Mouse (Mus musculus): ENCODE data around the gene Gm5862. TPM values are rescaled to one million over a fixed set of nuclear protein-coding genes. Genes with fewer than 3 reads are reported as not detected.
A peak's percentile ranks its signal among the peaks of the same experiment; 100 is the strongest.
"Not testable (repeated sequence)": the region's sequence is repeated elsewhere in the genome, so short reads cannot be mapped to it uniquely, and the experiment has no call there.

Gene Gm5862
- not detected in 2 replicates for polyA plus RNA-seq (2015; fragmentation: Nextera tagmentation; extraction: Ambion mirVana)

- H3K4me1 ChIP-seq (replicated peaks); H3K4me2 ChIP-seq; H3K27ac ChIP-seq (replicated peaks); H3K27me3 ChIP-seq; H3K36me3 ChIP-seq (replicated peaks); H3K9ac ChIP-seq; H3K4me3 ChIP-seq (replicated peaks); H3K9me3 ChIP-seq (replicated peaks); ATAC-seq (ENCODE audit: insufficient read depth): not testable (repeated sequence)
- no CpG with 5 or more reads among the region's 3 CpGs for WGBS (ENCODE audit: insufficient replicate concordance)
Measured at GRCm38 (mm10) chr5:26022816-26023215, at the start of gene Gm5862. Gene Gm5862 (minus strand): TSS chr5:26022916.

DNA sequence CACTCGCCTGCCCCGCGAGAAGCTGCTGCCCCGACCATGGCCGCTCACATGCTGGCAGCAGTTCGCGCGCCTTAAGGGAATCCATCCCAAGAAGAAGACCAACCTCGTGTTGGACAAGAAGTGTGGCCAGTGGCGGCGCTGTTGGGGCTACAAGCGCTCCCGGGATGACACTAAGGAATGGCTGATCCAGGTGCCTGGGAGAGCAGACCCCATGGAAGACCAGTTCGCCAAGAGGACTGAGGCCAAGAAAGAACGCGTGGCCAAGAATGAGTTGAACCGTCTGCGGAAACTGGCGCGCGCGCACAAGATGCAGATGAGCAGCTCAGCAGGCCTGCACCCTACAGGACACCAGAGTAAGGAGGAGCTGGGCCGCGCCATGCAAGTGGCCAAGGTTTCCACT is 48.0 kb upstream of the Gm5862 start:
- 75% methylated on average over 24 of the region's 24 CpGs for WGBS (ENCODE audit: insufficient replicate concordance)

GRCm38 (mm10) chr5:26058481-26058880 is 35.8 kb upstream of the Gm5862 start, which contains the start of gene Gm7347:
Gene Gm7347 (minus strand): TSS chr5:26058581.
- not testable (repeated sequence) for H3K27me3 ChIP-seq; H3K9ac ChIP-seq; H3K4me2 ChIP-seq; H3K9me3 ChIP-seq (replicated peaks); H3K4me3 ChIP-seq (replicated peaks); H3K27ac ChIP-seq (replicated peaks); H3K4me1 ChIP-seq (replicated peaks); ATAC-seq (ENCODE audit: insufficient read depth); H3K36me3 ChIP-seq (replicated peaks)
- WGBS (ENCODE audit: insufficient replicate concordance), result no CpG with 5 or more reads among the region's 2 CpGs

More for the DNA sequence above, 48.0 kb upstream of the Gm5862 start:
- Histone ChIP-seq H3K27me3 (no peaks in the 10 kb centered on the region), H3K9me3 (replicated peaks) (0 out of 2 replicates have a peak, but pooled peaks cover 4% of the 10 kb centered on the region), H3K9ac (no peak overlapping the region), H3K36me3 (replicated peaks) (no peaks in the 10 kb centered on the region), H3K4me1 (replicated peaks) (no peaks in the 10 kb centered on the region), H3K4me3 (replicated peaks) (no peak overlapping the region), H3K4me2 (no peak overlapping the region), H3K27ac (replicated peaks) (no peak overlapping the region)
- ATAC-seq (ENCODE audit: insufficient read depth), result no peak

DNA sequence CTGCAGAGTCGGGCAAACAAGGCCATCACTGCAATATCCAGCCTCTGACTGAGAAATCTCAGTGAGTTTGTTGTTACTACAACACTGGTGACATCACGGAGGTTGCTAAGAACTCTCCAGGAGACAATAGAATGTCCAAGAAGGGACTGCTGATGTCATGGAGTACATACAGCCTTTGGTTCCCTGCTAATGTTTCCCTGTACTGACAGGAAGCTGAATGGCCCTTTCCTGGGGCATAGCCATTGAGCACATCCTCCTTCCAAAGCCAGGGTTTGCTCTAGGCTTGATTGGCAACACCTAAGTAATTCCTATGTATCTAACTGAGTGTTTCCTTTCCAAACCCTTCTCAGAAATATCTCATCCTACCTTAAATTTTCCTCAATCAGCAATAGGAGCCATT is 16.7 kb upstream of the Gm5862 start, which contains the start of gene Speer4a:
Gene Speer4a (minus strand): TSS at position 101 of the 400 bp plus-strand sequence.
- not testable (repeated sequence) for H3K4me3 ChIP-seq (replicated peaks); H3K9me3 ChIP-seq (replicated peaks); H3K4me1 ChIP-seq (replicated peaks); H3K36me3 ChIP-seq (replicated peaks); ATAC-seq (ENCODE audit: insufficient read depth); H3K9ac ChIP-seq; H3K27ac ChIP-seq (replicated peaks); H3K27me3 ChIP-seq; H3K4me2 ChIP-seq
- WGBS (ENCODE audit: insufficient replicate concordance), result 56% methylated on average over 2 of the region's 2 CpGs

GRCm38 (mm10) chr5:26007697-26008096 is 15.0 kb downstream of the Gm5862 start:
- H3K4me2 ChIP-seq; ATAC-seq (ENCODE audit: insufficient read depth): not testable (repeated sequence)

GRCm38 (mm10) chr5:26006937-26007695 is 15.6 kb downstream of the Gm5862 start:
- H3K9me3 ChIP-seq (replicated peaks); ATAC-seq (ENCODE audit: insufficient read depth); H3K9ac ChIP-seq; H3K27me3 ChIP-seq; H3K36me3 ChIP-seq (replicated peaks); H3K4me1 ChIP-seq (replicated peaks); H3K4me3 ChIP-seq (replicated peaks); H3K27ac ChIP-seq (replicated peaks): not testable (repeated sequence)
- H3K4me2 ChIP-seq, result 0 out of 2 replicates have a peak overlapping the region, but pooled peaks have one; percentile 0
- 17% methylated on average over 43 of the region's 45 CpGs for WGBS (ENCODE audit: insufficient replicate concordance)

More at GRCm38 (mm10) chr5:26007697-26008096, 15.0 kb downstream of the Gm5862 start:
- WGBS (ENCODE audit: insufficient replicate concordance), result 38% methylated on average over 7 of the region's 7 CpGs
- H3K4me1 ChIP-seq (replicated peaks); H3K27ac ChIP-seq (replicated peaks); H3K36me3 ChIP-seq (replicated peaks); H3K9me3 ChIP-seq (replicated peaks); H3K27me3 ChIP-seq; H3K4me3 ChIP-seq (replicated peaks); H3K9ac ChIP-seq: not testable (repeated sequence)

GRCm38 (mm10) chr5:26004698-26005097 is 18.0 kb downstream of the Gm5862 start, which contains the start of gene Gm1979:
Gene Gm1979 (minus strand): TSS chr5:26004798.
- ATAC-seq (ENCODE audit: insufficient read depth); H3K4me1 ChIP-seq (replicated peaks); H3K4me2 ChIP-seq; H3K9ac ChIP-seq; H3K9me3 ChIP-seq (replicated peaks); H3K4me3 ChIP-seq (replicated peaks); H3K27ac ChIP-seq (replicated peaks); H3K36me3 ChIP-seq (replicated peaks); H3K27me3 ChIP-seq: not testable (repeated sequence)
- WGBS (ENCODE audit: insufficient replicate concordance), result 57% methylated on average over 1 of the region's 2 CpGs

DNA sequence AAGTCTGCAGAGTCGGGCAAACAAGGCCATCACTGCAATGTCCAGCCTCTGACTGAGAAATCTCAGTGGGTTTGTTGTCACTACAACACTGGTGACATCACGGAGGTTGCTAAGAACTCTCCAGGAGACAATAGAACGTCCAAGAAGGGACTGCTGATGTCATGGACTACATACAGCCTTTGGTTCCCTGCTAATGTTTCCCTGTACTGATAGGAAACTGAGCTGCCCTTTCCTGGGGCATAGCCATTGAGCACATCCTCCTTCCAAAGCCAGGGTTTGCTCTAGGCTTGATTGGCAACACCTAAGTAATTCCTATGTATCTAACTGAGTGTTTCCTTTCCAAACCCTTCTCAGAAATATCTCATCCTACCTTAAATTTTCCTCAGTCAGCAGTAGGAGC is 34.2 kb downstream of the Gm5862 start, which contains the start of gene Gm21698:
Gene Gm21698 (minus strand): TSS at position 101 of the 400 bp plus-strand sequence.
- not testable (repeated sequence) for H3K27me3 ChIP-seq; H3K9me3 ChIP-seq (replicated peaks); H3K36me3 ChIP-seq (replicated peaks); H3K9ac ChIP-seq; H3K4me3 ChIP-seq (replicated peaks); H3K27ac ChIP-seq (replicated peaks); H3K4me1 ChIP-seq (replicated peaks); ATAC-seq (ENCODE audit: insufficient read depth); H3K4me2 ChIP-seq
- WGBS (ENCODE audit: insufficient replicate concordance), result no CpG with 5 or more reads among the region's 3 CpGs

DNA sequence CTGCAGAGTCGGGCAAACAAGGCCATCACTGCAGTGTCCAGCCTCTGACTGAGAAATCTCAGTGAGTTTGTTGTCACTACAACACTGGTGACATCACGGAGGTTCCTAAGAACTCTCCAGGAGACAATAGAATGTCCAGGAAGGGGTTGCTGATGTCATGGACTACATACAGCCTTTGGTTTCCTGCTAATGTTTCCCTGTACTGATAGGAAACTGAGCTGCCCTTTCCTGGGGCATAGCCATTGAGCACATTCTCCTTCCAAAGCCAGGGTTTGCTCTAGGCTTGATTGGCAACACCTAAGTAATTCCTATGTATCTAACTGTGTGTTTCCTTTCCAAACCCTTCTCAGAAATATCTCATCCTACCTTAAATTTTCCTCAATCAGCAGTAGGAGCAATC is 50.2 kb downstream of the Gm5862 start, which contains the start of gene Gm21680:
Gene Gm21680 (minus strand): TSS at position 101 of the 400 bp plus-strand sequence.
- not testable (repeated sequence) for H3K4me1 ChIP-seq (replicated peaks); H3K4me3 ChIP-seq (replicated peaks); H3K9ac ChIP-seq; H3K27me3 ChIP-seq; H3K27ac ChIP-seq (replicated peaks); H3K36me3 ChIP-seq (replicated peaks); H3K4me2 ChIP-seq; H3K9me3 ChIP-seq (replicated peaks); ATAC-seq (ENCODE audit: insufficient read depth)
- no CpG with 5 or more reads among the region's 2 CpGs for WGBS (ENCODE audit: insufficient replicate concordance)

Data from liver, embryonic 15.5 days (tissue).